Mouse (Mus musculus) liver, embryonic 11.5 days (tissue): ENCODE measurements around the gene Rpl13a. TPM values are rescaled to one million over a fixed set of nuclear protein-coding genes. Genes with fewer than 3 reads are reported as not detected.
"Not testable (repeated sequence)": the region's sequence is repeated elsewhere in the genome, so short reads cannot be mapped to it uniquely, and the experiment has no call there.

ENCODE experiments used
- ATAC-seq: fragments of 200-750 bp; cut with Nextera tagmentation; replicated peaks from 2 replicates; pipeline ENCODE4 v1.8.0; 2017; ENCODE audit warnings: moderate number of reproducible peaks, mild to moderate bottlenecking, moderate TSS enrichment, moderate library complexity; ENCODE audit not compliant: low FRiP score
- DNase-seq: peaks from one replicate; pipeline ENCODE4 v3.0.0-alpha.2; 2017; ENCODE audit warnings: low spot score
- H3K27ac ChIP-seq: fragments of 300-500 bp; sonication (generic); 2 replicates; pipeline ENCODE4 v1.5.1; 2014; ENCODE audit warnings: mild to moderate bottlenecking, low read depth, low read length, control low read depth
- H3K27me3 ChIP-seq: fragments of 300-500 bp; sonication (generic); replicated peaks from 2 replicates; pipeline ENCODE4 v1.6.1; 2014; ENCODE audit warnings: low read length, mixed read lengths; ENCODE audit not compliant: control insufficient read depth, insufficient read depth
- H3K36me3 ChIP-seq: fragments of 300-500 bp; sonication (generic); 2 replicates; pipeline ENCODE4 v1.6.1; 2014; ENCODE audit warnings: mild to moderate bottlenecking, low read length, moderate library complexity, mixed read lengths; ENCODE audit not compliant: control insufficient read depth, insufficient read depth
- H3K4me1 ChIP-seq: fragments of 300-500 bp; sonication (generic); replicated peaks from 2 replicates; pipeline ENCODE4 v1.6.1; 2014; ENCODE audit warnings: low read length, mixed read lengths; ENCODE audit not compliant: control insufficient read depth, insufficient read depth
- H3K4me2 ChIP-seq: fragments of 300-500 bp; sonication (generic); 2 replicates; pipeline ENCODE4 v1.6.1; 2014; ENCODE audit warnings: mild to moderate bottlenecking, control low read depth, moderate library complexity
- H3K4me3 ChIP-seq: fragments of 300-500 bp; sonication (generic); 2 replicates; pipeline ENCODE4 v1.5.1; 2014; ENCODE audit warnings: low read depth, low read length, control low read depth
- H3K9ac ChIP-seq: fragments of 300-500 bp; sonication (generic); 2 replicates; pipeline ENCODE4 v1.6.1; 2014; ENCODE audit warnings: low read depth, low read length, control low read depth
- H3K9me3 ChIP-seq: fragments of 300-500 bp; sonication (generic); 2 replicates; pipeline ENCODE4 v1.6.1; 2016; ENCODE audit warnings: low read length, inconsistent platforms, mixed read lengths; ENCODE audit not compliant: control insufficient read depth
- WGBS: fragments of 180-500 bp; shearing (Covaris S2); extraction: QIAGEN DNeasy Blood & Tissue Kit; methylation state at CpG from one replicate; pipeline ENCODE4 v1.1.7; 2014; 5-methylcytosine and 5-hydroxymethylcytosine counted together
- polyA plus RNA-seq: library from polyadenylated mRNA; unstranded; fragments of >200 nt; fragmentation: Nextera tagmentation; extraction: Ambion mirVana; gene quantifications from 2 replicates; pipeline ENCODE4 v1.2.1, GENCODE M21; 2014

Rpl13a gene
- polyA plus RNA-seq, 1 experiment from 2014 or later, result 1,879 TPM

- peaks cover 43% of the 10 kb centered on the region for H3K4me1 ChIP-seq
- peak overlapping the region; percentile 97 for H3K4me2 ChIP-seq
- peaks cover 37% of the 10 kb centered on the region for H3K36me3 ChIP-seq
- 17% methylated on average over 21 of the region's 21 CpGs for WGBS
- no peak for DNase-seq
- peak overlapping the region; percentile 100 for H3K9ac ChIP-seq
- H3K27me3 ChIP-seq, result no peaks in the 10 kb centered on the region
- no peaks in the 10 kb centered on the region for H3K9me3 ChIP-seq
- ATAC-seq, result no peak
- peak overlapping the region; percentile 99 for H3K4me3 ChIP-seq
- peak overlapping the region; percentile 100 for H3K27ac ChIP-seq
Measured at GRCm38 (mm10) chr7:45126844-45127699, 1.5 kb downstream of the Rpl13a start.

GRCm38 (mm10) chr7:45126147-45126843, 2.3 kb downstream of the Rpl13a start:
- no peak for ATAC-seq
- H3K4me2 ChIP-seq, result peak overlapping the region; percentile 97
- H3K9me3 ChIP-seq, result no peaks in the 10 kb centered on the region
- 61% methylated on average over 17 of the region's 17 CpGs for WGBS
- peaks cover 51% of the 10 kb centered on the region for H3K4me1 ChIP-seq
- H3K4me3 ChIP-seq, result peak overlapping the region; percentile 99
- H3K27me3 ChIP-seq, result no peaks in the 10 kb centered on the region
- no peak for DNase-seq
- peak overlapping the region; percentile 100 for H3K27ac ChIP-seq
- peak overlapping the region; percentile 100 for H3K9ac ChIP-seq
- peaks cover 45% of the 10 kb centered on the region for H3K36me3 ChIP-seq

- peak overlapping the region; percentile 100 for H3K9ac ChIP-seq
- H3K4me3 ChIP-seq, result peak overlapping the region; percentile 99
- H3K36me3 ChIP-seq, result peaks cover 50% of the 10 kb centered on the region
- WGBS, result 61% methylated on average over 5 of the region's 5 CpGs
- not testable (repeated sequence) for H3K9me3 ChIP-seq, DNase-seq, H3K27me3 ChIP-seq, ATAC-seq
- H3K27ac ChIP-seq, result peak overlapping the region; percentile 100
- peaks cover 52% of the 10 kb centered on the region for H3K4me1 ChIP-seq
- H3K4me2 ChIP-seq, result peak overlapping the region; percentile 97
Measured at GRCm38 (mm10) chr7:45125649-45126048, 2.9 kb downstream of the Rpl13a start.

- peak overlapping the region; percentile 97 for H3K4me2 ChIP-seq
- H3K4me3 ChIP-seq, result peak overlapping the region; percentile 99; the same call in 1 of the 2 replicates
- peaks cover 50% of the 10 kb centered on the region for H3K36me3 ChIP-seq
- no peaks in the 10 kb centered on the region for H3K27me3 ChIP-seq
- peak overlapping the region; percentile 100 for H3K27ac ChIP-seq
- peak overlapping the region; percentile 100 for H3K9ac ChIP-seq
- H3K4me1 ChIP-seq, result peaks cover 51% of the 10 kb centered on the region
- ATAC-seq, result no peak; the same call in 1 of the 2 replicates
- no peak for DNase-seq
- no peaks in the 10 kb centered on the region for H3K9me3 ChIP-seq
- 15% methylated on average over 7 of the region's 7 CpGs for WGBS
Measured at GRCm38 (mm10) chr7:45125144-45125600, 3.4 kb downstream of the Rpl13a start.

- DNase-seq, result peak; percentile 99
- no peaks in the 10 kb centered on the region for H3K27me3 ChIP-seq
- WGBS, result under 1% methylated on average over 59 of the region's 59 CpGs
- peak; percentile 77 for ATAC-seq
- no peaks in the 10 kb centered on the region for H3K9me3 ChIP-seq
- H3K4me3 ChIP-seq, result peak within 1 kb of the TSS; percentile 99
- H3K9ac ChIP-seq, result peak within 1 kb of the TSS; percentile 100
- H3K36me3 ChIP-seq, result peaks cover 52% of the 10 kb centered on the region
- peaks cover 44% of the 10 kb centered on the region for H3K4me1 ChIP-seq
- H3K27ac ChIP-seq, result peak within 1 kb of the TSS; percentile 100
- peak within 1 kb of the TSS; percentile 97 for H3K4me2 ChIP-seq
Measured at GRCm38 (mm10) chr7:45124224-45125143, 4.1 kb downstream of the Rpl13a start, which contains the start of gene Rps11. Gene Rps11, minus strand, starts transcription at chr7:45124439.

GRCm38 (mm10) chr7:45123186-45123570, 5.4 kb downstream of the Rpl13a start:
- Histone ChIP-seq H3K9me3 (no peaks in the 10 kb centered on the region), H3K4me2 (peak overlapping the region; percentile 87), H3K9ac (peak overlapping the region; percentile 98), H3K27me3 (no peaks in the 10 kb centered on the region), H3K4me3 (peak overlapping the region; percentile 93), H3K4me1 (peaks cover 45% of the 10 kb centered on the region), H3K36me3 (peaks cover 56% of the 10 kb centered on the region), H3K27ac (peak overlapping the region; percentile 100)
- no peak for ATAC-seq
- DNase-seq, result no peak
- WGBS, result 13% methylated on average over 12 of the region's 12 CpGs

- ATAC-seq, result no peak
- Histone ChIP-seq H3K9ac (peak overlapping the region; percentile 98), H3K4me2 (peak overlapping the region; percentile 87), H3K27me3 (no peaks in the 10 kb centered on the region), H3K9me3 (no peaks in the 10 kb centered on the region), H3K4me1 (peaks cover 49% of the 10 kb centered on the region), H3K27ac (peak overlapping the region; percentile 100), H3K36me3 (peaks cover 56% of the 10 kb centered on the region), H3K4me3 (peak overlapping the region; percentile 93)
- 68% methylated on average over 15 of the region's 15 CpGs for WGBS
- DNase-seq, result no peak
Measured at GRCm38 (mm10) chr7:45122561-45123185, 5.9 kb downstream of the Rpl13a start.
